Mouse (Mus musculus): Measurements from ENCODE around the gene Cacfd1. TPM values are rescaled to one million over a fixed set of nuclear protein-coding genes. Genes with fewer than 3 reads are reported as not detected.

Cacfd1 gene
- polyA plus RNA-seq, 1 experiment = 24.2 TPM

GRCm38 (mm10) chr2:27067124-27067523 is 57.4 kb downstream of the Cacfd1 start:
- Histone ChIP-seq H3K4me3 (ENCODE audit: insufficient read depth, low read length) (no peak overlapping the region), H3K4me1 (ENCODE audit: control insufficient read depth, insufficient read depth, low read length) (peaks cover 13% of the 10 kb centered on the region), H3K27ac (ENCODE audit: insufficient read depth, low read depth, low read length) (no peak overlapping the region)
- TF ChIP-seq CTCF (IDR thresholded peaks at IDR 0.05; ENCODE audit: low read depth, low read length) = no peak
- TF ChIP-seq POLR2A (IDR thresholded peaks at IDR 0.05; ENCODE audit: borderline replicate concordance, low read depth, low read length) = no peak

- peaks cover 13% of the 10 kb centered on the region for H3K4me1 ChIP-seq (ENCODE audit: control insufficient read depth, insufficient read depth, low read length)
- no peak overlapping the region for H3K27ac ChIP-seq (ENCODE audit: insufficient read depth, low read depth, low read length)
- TF ChIP-seq CTCF (IDR thresholded peaks at IDR 0.05; ENCODE audit: low read depth, low read length) (no peak), POLR2A (IDR thresholded peaks at IDR 0.05; ENCODE audit: borderline replicate concordance, low read depth, low read length) (no peak)
- no peak overlapping the region for H3K4me3 ChIP-seq (ENCODE audit: insufficient read depth, low read length)
These were observed 58.3 kb downstream of the Cacfd1 start for GRCm38 (mm10) chr2:27067996-27068395.

- Histone ChIP-seq H3K4me1 (ENCODE audit: control insufficient read depth, insufficient read depth, low read length) (peaks cover 13% of the 10 kb centered on the region), H3K4me3 (ENCODE audit: insufficient read depth, low read length) (no peak overlapping the region), H3K27ac (ENCODE audit: insufficient read depth, low read depth, low read length) (no peak overlapping the region)
- no peak for TF ChIP-seq POLR2A (IDR thresholded peaks at IDR 0.05; ENCODE audit: borderline replicate concordance, low read depth, low read length)
- TF ChIP-seq CTCF (IDR thresholded peaks at IDR 0.05; ENCODE audit: low read depth, low read length) = no peak
These were observed 59.9 kb downstream of the Cacfd1 start for GRCm38 (mm10) chr2:27069646-27070045.

- TF ChIP-seq POLR2A (IDR thresholded peaks at IDR 0.05; ENCODE audit: borderline replicate concordance, low read depth, low read length) (no peak), CTCF (IDR thresholded peaks at IDR 0.05; ENCODE audit: low read depth, low read length) (no peak)
These were observed 60.6 kb downstream of the Cacfd1 start for GRCm38 (mm10) chr2:27070247-27070813.

More at GRCm38 (mm10) chr2:27070247-27070813, 60.6 kb downstream of the Cacfd1 start:
- Histone ChIP-seq H3K4me1 (ENCODE audit: control insufficient read depth, insufficient read depth, low read length) (peaks cover 13% of the 10 kb centered on the region), H3K4me3 (ENCODE audit: insufficient read depth, low read length) (no peak overlapping the region), H3K27ac (ENCODE audit: insufficient read depth, low read depth, low read length) (no peak overlapping the region)

Other genes with a start within 250 kb of the Cacfd1 start
- gene Abo, start 144.9 kb upstream of the Cacfd1 start, polyA plus RNA-seq (2012; ENCODE audit: insufficient read depth, insufficient read length, missing spikeins) = not detected in 2 replicates
- 30.9 and 32.0 TPM in 2 replicates for gene Surf6, start 107.0 kb upstream of the Cacfd1 start, polyA plus RNA-seq (2012; ENCODE audit: insufficient read depth, insufficient read length, missing spikeins)
- 46.0 and 53.0 TPM in 2 replicates for gene Med22, start 99.2 kb upstream of the Cacfd1 start, polyA plus RNA-seq (2012; ENCODE audit: insufficient read depth, insufficient read length, missing spikeins)
- gene Rpl7a, start 99.2 kb upstream of the Cacfd1 start, polyA plus RNA-seq (2012; ENCODE audit: insufficient read depth, insufficient read length, missing spikeins) = 400 and 420 TPM in 2 replicates
- gene Surf2, start 93.6 kb upstream of the Cacfd1 start, polyA plus RNA-seq (2012; ENCODE audit: insufficient read depth, insufficient read length, missing spikeins) = 38.4 and 46.6 TPM in 2 replicates
- 91.1 and 97.9 TPM in 2 replicates for gene Surf1, start 93.4 kb upstream of the Cacfd1 start, polyA plus RNA-seq (2012; ENCODE audit: insufficient read depth, insufficient read length, missing spikeins)
- 144 and 151 TPM in 2 replicates for gene Surf4, start 76.0 kb upstream of the Cacfd1 start, polyA plus RNA-seq (2012; ENCODE audit: insufficient read depth, insufficient read length, missing spikeins)
- 2.5 TPM in 2 replicates for gene Stkld1, start 75.9 kb upstream of the Cacfd1 start, polyA plus RNA-seq (2012; ENCODE audit: insufficient read depth, insufficient read length, missing spikeins)
- 57.9 and 62.1 TPM in 2 replicates for gene Rexo4, start 45.5 kb upstream of the Cacfd1 start, polyA plus RNA-seq (2012; ENCODE audit: insufficient read depth, insufficient read length, missing spikeins)
- gene Adamts13, start 36.5 kb upstream of the Cacfd1 start, polyA plus RNA-seq (2012; ENCODE audit: insufficient read depth, insufficient read length, missing spikeins) = 0.16 TPM in 1 of 2 replicates, not detected in the other
- 24.5 and 26.9 TPM in 2 replicates for gene Slc2a6, start 18.1 kb downstream of the Cacfd1 start, polyA plus RNA-seq (2012; ENCODE audit: insufficient read depth, insufficient read length, missing spikeins)
- gene Mymk, start 62.3 kb downstream of the Cacfd1 start, polyA plus RNA-seq (2012; ENCODE audit: insufficient read depth, insufficient read length, missing spikeins) = not detected in 2 replicates
- not detected in 2 replicates for gene Adamtsl2, start 69.5 kb downstream of the Cacfd1 start, polyA plus RNA-seq (2012; ENCODE audit: insufficient read depth, insufficient read length, missing spikeins)
- not detected in 2 replicates for gene Fam163b, start 132.6 kb downstream of the Cacfd1 start, polyA plus RNA-seq (2012; ENCODE audit: insufficient read depth, insufficient read length, missing spikeins)
- gene Dbh, start 155.3 kb downstream of the Cacfd1 start, polyA plus RNA-seq (2012; ENCODE audit: insufficient read depth, insufficient read length, missing spikeins) = not detected in 2 replicates
- gene Sardh, start 238.4 kb downstream of the Cacfd1 start, polyA plus RNA-seq (2012; ENCODE audit: insufficient read depth, insufficient read length, missing spikeins) = not detected in 2 replicates

Data from bone marrow macrophage, adult 2 months (primary cell).